Comparison of ENCODE assay signal across 10 mouse cellular contexts in genomic region chr5:8293287-8293686, GRCm38 (mm10).
A peak's percentile ranks its signal among the peaks of the same experiment; 100 is the strongest.
DNase-seq lines count a peak whose midpoint lies in the region; ATAC-seq lines count a peak whose summit lies in the region.
"Had no signal": no experiment of that assay in that cellular context is flagged by ENCODE, and none has a peak within 500 bp of the region (broad histone marks: within the 10 kb centered on the region; RNA-seq: fewer than 3 reads in every experiment).

No protein-coding gene starts in this region.

- peak; percentile 25 for DNase-seq in hindbrain, embryonic 10.5 days (ENCODE audit: low spot score)
- peak; percentile 35 for DNase-seq in neural tube, embryonic 11.5 days (ENCODE audit: low spot score)
- DNase-seq in neural tube, embryonic 10.5 days (ENCODE audit: extremely low spot score, low spot score): no peak
- peak; percentile 52 for DNase-seq in embryonic facial prominence, embryonic 11.5 days (ENCODE audit: low spot score)
- DNase-seq in yolk sac, embryonic 10.5 days (ENCODE audit: low spot score): peak; percentile 12
- no peak for DNase-seq in T-cell, adult 2 months (ENCODE audit: low spot score)
- DNase-seq in gastrocnemius, adult 18-20 months (ENCODE audit: low spot score): no peak
- DNase-seq: cerebellum, postnatal 36 days; kidney, postnatal 25 days had no signal

- no peak overlapping the region for H3K4me3 ChIP-seq in hindbrain, embryonic 10.5 days
- H3K4me3 ChIP-seq in hindbrain, embryonic 13.5 days: no peak overlapping the region
- H3K4me3 ChIP-seq in neural tube, embryonic 11.5 days (ENCODE audit: low read depth, low read length): no peak overlapping the region
- H3K4me3 ChIP-seq in embryonic facial prominence, embryonic 11.5 days (ENCODE audit: low read depth, low read length): no peak overlapping the region

- WGBS in hindbrain, embryonic 10.5 days: 8% methylated on average over 1 of the region's 1 CpGs
- 14% methylated on average over 1 of the region's 1 CpGs for WGBS in hindbrain, embryonic 13.5 days
- WGBS in neural tube, embryonic 11.5 days: 4% methylated on average over 1 of the region's 1 CpGs
- WGBS in embryonic facial prominence, embryonic 11.5 days: 9% methylated on average over 1 of the region's 1 CpGs

- no peaks in the 10 kb centered on the region for H3K36me3 ChIP-seq in hindbrain, embryonic 10.5 days
- H3K36me3 ChIP-seq in hindbrain, embryonic 13.5 days: no peaks in the 10 kb centered on the region
- H3K36me3 ChIP-seq in neural tube, embryonic 11.5 days (ENCODE audit: control insufficient read depth, insufficient read depth, low read length): no peaks in the 10 kb centered on the region
- no peaks in the 10 kb centered on the region for H3K36me3 ChIP-seq in embryonic facial prominence, embryonic 11.5 days (replicated peaks; ENCODE audit: control insufficient read depth, insufficient read depth, low read depth, low read length)

- no peak overlapping the region for H3K4me2 ChIP-seq in hindbrain, embryonic 13.5 days
- H3K4me2 ChIP-seq in neural tube, embryonic 11.5 days (ENCODE audit: low read depth): no peak overlapping the region
- no peak overlapping the region for H3K4me2 ChIP-seq in embryonic facial prominence, embryonic 11.5 days (ENCODE audit: low read depth, low read length)

- H3K9ac ChIP-seq in hindbrain, embryonic 13.5 days: no peak overlapping the region
- H3K9ac ChIP-seq in neural tube, embryonic 11.5 days (ENCODE audit: low read length): no peak overlapping the region
- H3K9ac ChIP-seq in embryonic facial prominence, embryonic 11.5 days (replicated peaks; ENCODE audit: low read length): no peak overlapping the region

- no peaks in the 10 kb centered on the region for H3K9me3 ChIP-seq in hindbrain, embryonic 10.5 days
- H3K9me3 ChIP-seq in hindbrain, embryonic 13.5 days: no peaks in the 10 kb centered on the region
- H3K9me3 ChIP-seq in neural tube, embryonic 11.5 days (ENCODE audit: control insufficient read depth, low read length): no peaks in the 10 kb centered on the region
- no peaks in the 10 kb centered on the region for H3K9me3 ChIP-seq in embryonic facial prominence, embryonic 11.5 days (replicated peaks; ENCODE audit: control insufficient read depth, low read length)

- no peaks in the 10 kb centered on the region for H3K27me3 ChIP-seq in hindbrain, embryonic 10.5 days (ENCODE audit: insufficient read depth, poor library complexity, severe bottlenecking)
- no peaks in the 10 kb centered on the region for H3K27me3 ChIP-seq in hindbrain, embryonic 13.5 days
- no peaks in the 10 kb centered on the region for H3K27me3 ChIP-seq in neural tube, embryonic 11.5 days (ENCODE audit: control insufficient read depth, insufficient read depth, low read length)
- H3K27me3 ChIP-seq in embryonic facial prominence, embryonic 11.5 days (ENCODE audit: control insufficient read depth, insufficient read depth, low read length): no peaks in the 10 kb centered on the region

- ATAC-seq in hindbrain, embryonic 13.5 days (ENCODE audit: low FRiP score): no peak
- peak; percentile 53 for ATAC-seq in neural tube, embryonic 11.5 days (ENCODE audit: insufficient read depth, low FRiP score, low TSS enrichment)
- peak; percentile 70 for ATAC-seq in embryonic facial prominence, embryonic 11.5 days (replicated peaks; ENCODE audit: insufficient number of reproducible peaks, low FRiP score, low TSS enrichment, low read depth)

- peaks cover 12% of the 10 kb centered on the region; the same call in 1 of the 2 replicates for H3K4me1 ChIP-seq in hindbrain, embryonic 10.5 days (replicated peaks)
- H3K4me1 ChIP-seq in hindbrain, embryonic 13.5 days (replicated peaks): peaks cover 17% of the 10 kb centered on the region
- peaks cover 2% of the 10 kb centered on the region; the same call in 1 of the 2 replicates for H3K4me1 ChIP-seq in neural tube, embryonic 11.5 days (ENCODE audit: control insufficient read depth, insufficient read depth, low read length)
- no peaks in the 10 kb centered on the region for H3K4me1 ChIP-seq in embryonic facial prominence, embryonic 11.5 days (ENCODE audit: control insufficient read depth, insufficient read depth, low read length)

- no peak overlapping the region for H3K27ac ChIP-seq in hindbrain, embryonic 10.5 days
- H3K27ac ChIP-seq in hindbrain, embryonic 13.5 days: no peak overlapping the region
- no peak overlapping the region for H3K27ac ChIP-seq in neural tube, embryonic 11.5 days (ENCODE audit: low read depth, low read length)
- H3K27ac ChIP-seq in embryonic facial prominence, embryonic 11.5 days (replicated peaks; ENCODE audit: low read depth, low read length): no peak overlapping the region

Comparison
In these comparisons a context has a peak if more than half of its experiments do, and no peak if none do; other contexts are left out.
1. DNase-seq: peak in hindbrain, embryonic 10.5 days (single experiment), neural tube, embryonic 11.5 days (single experiment), embryonic facial prominence, embryonic 11.5 days (single experiment) and yolk sac, embryonic 10.5 days (single experiment); none in neural tube, embryonic 10.5 days (single experiment), T-cell, adult 2 months (single experiment) and gastrocnemius, adult 18-20 months (single experiment).